Mouse (Mus musculus) brain, embryonic 14.5 days (tissue): ENCODE results near the gene Olfr287.

ENCODE experiments used
- CTCF ChIP-seq: fragments of 200-500 bp; IDR thresholded peaks from 2 replicates; pipeline ENCODE4 v1.5.1; 2012; ENCODE audit warnings: inconsistent platforms, mild to moderate bottlenecking, moderate library complexity, borderline replicate concordance; ENCODE audit not compliant: insufficient read depth, insufficient read length; ENCODE audit errors: extremely low read depth
- POLR2A ChIP-seq: fragments of 200-500 bp; IDR thresholded peaks from 2 replicates; pipeline ENCODE4 v1.6.1; 2012; ENCODE audit warnings: mild to moderate bottlenecking, inconsistent platforms, borderline replicate concordance; ENCODE audit not compliant: poor library complexity, insufficient read depth, insufficient read length, severe bottlenecking; ENCODE audit errors: extremely low read depth

DNA sequence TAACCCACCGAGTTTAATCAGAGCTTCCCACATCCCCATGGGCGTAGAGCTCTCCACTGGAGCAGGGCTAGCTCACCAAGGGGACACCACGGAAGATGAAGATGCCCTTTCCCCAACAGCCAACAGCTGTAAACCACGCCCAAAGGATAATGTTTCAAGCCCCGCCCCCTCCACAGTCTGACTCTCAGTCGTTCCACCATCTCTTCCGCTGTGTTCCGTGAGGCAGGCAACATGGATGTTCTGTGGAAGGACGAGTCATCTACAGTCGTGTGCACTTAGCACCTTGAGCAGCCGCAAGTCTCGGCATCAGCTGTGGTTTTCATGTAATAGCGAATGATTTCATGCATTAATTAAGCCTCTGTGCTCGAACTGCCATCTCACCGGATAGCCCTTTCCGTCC is 4.8 kb upstream of the Olfr287 start:
- TF ChIP-seq CTCF (no peak), POLR2A (no peak)
